Mouse (Mus musculus) brain, adult 10 weeks (tissue): ENCODE results near the gene Rarb. TPM values are rescaled to one million over a fixed set of nuclear protein-coding genes. Genes with fewer than 3 reads are reported as not detected.

Experiments used
- polyA plus RNA-seq: library from polyadenylated mRNA; stranded (reverse); fragments of 350-450 nt; fragmentation: Illumina TruSeq; extraction: RNeasy Lipid Tissue Mini Kit (QIAGEN cat#74804); gene quantifications from one replicate; pipeline ENCODE4 v1.2.3, GENCODE M21; 2015; ENCODE audit warnings: low read depth, low replicate concordance

Rarb gene
- 21.9 TPM for polyA plus RNA-seq

GRCm38 (mm10) chr14:16818602-16819250 lies at the start of gene Rarb:
TSS of gene Rarb (minus strand) at chr14:16819156.

